Mouse (Mus musculus): ENCODE results near the gene Gdf11.

- TF ChIP-seq POLR2A (IDR thresholded peaks at IDR 0.05; ENCODE audit: borderline replicate concordance, insufficient read depth, low read length) = no peak
- no peak for TF ChIP-seq CTCF (IDR thresholded peaks at IDR 0.05; ENCODE audit: borderline replicate concordance, insufficient read depth, low read depth, low read length)
These were observed 44.9 kb downstream of the Gdf11 start for GRCm38 (mm10) chr10:128846664-128847063.

All from cerebellum, adult 2 months (tissue).